Mouse (Mus musculus): ENCODE data around the gene Sugp2.

DNA sequence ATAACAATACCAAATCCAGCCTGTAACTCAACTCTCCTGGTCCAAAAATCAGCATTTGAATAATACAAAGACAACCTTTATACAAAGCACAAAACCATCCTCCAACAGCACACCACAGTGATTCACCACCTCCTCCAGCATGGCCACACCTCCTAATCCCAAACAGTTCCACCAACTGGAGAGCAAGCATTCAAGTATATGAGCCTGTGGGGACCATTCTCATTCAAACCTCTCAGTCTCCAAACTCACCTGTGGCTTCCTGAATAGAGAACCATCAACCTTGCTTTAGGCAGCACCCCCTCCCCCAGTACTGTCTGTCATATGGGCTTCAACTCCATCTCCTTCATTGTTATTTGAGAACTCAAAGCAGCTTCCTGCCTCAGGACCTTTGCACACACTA lies 40.3 kb downstream of the Sugp2 start:
- TF ChIP-seq POLR2A (IDR thresholded peaks at IDR 0.05; ENCODE audit: low read depth, low read length) (no peak), CTCF (IDR thresholded peaks at IDR 0.05; ENCODE audit: borderline replicate concordance, insufficient read depth, low read length) (no peak)

Measured in embryonic fibroblast, embryonic 13.5 days (primary cell).